Mouse (Mus musculus) adrenal gland, postnatal 4 days (tissue): ENCODE results near the gene Greb1. TPM values are rescaled to one million over a fixed set of nuclear protein-coding genes. Genes with fewer than 3 reads are reported as not detected.
"Not testable (repeated sequence)": the region's sequence is repeated elsewhere in the genome, so short reads cannot be mapped to it uniquely, and the experiment has no call there.

ENCODE experiments used
- DNase-seq, 2 experiments: peaks; one replicate each; pipeline ENCODE4 v3.0.0; 2021 to 2022; ENCODE audit warnings: low spot score in 2 of 2, mixed read lengths in 2 of 2
- total RNA-seq, 2 experiments: library from RNA; stranded (reverse); gene quantifications; 2 replicates each; pipeline ENCODE4 v1.2.3; 2021

Greb1 gene
- total RNA-seq, 2 experiments from 2014 or later, result 62.1 to 69.5 TPM

- no peak for DNase-seq
Observed at GRCm38 (mm10) chr12:16698691-16699090, 102.0 kb downstream of the Greb1 start.

- no peak for DNase-seq
Observed at GRCm38 (mm10) chr12:16696146-16696545, 104.5 kb downstream of the Greb1 start.

GRCm38 (mm10) chr12:16695252-16695651 is 105.4 kb downstream of the Greb1 start:
- not testable (repeated sequence) for DNase-seq

- no peak for DNase-seq
Observed at GRCm38 (mm10) chr12:16694783-16695182, 105.9 kb downstream of the Greb1 start.

GRCm38 (mm10) chr12:16690631-16691030 is 110.1 kb downstream of the Greb1 start:
- no peak for DNase-seq

GRCm38 (mm10) chr12:16672246-16672645 is 128.4 kb downstream of the Greb1 start:
- no peak for DNase-seq

- DNase-seq, result no peak
Observed at GRCm38 (mm10) chr12:16669176-16669575, 131.5 kb downstream of the Greb1 start.

- DNase-seq, result no peak
Observed at GRCm38 (mm10) chr12:16665022-16665421, 135.7 kb downstream of the Greb1 start.

GRCm38 (mm10) chr12:16662955-16663585 is 137.6 kb downstream of the Greb1 start:
- no peak for DNase-seq

- no peak for DNase-seq
Observed at GRCm38 (mm10) chr12:16661936-16662335, 138.8 kb downstream of the Greb1 start.

GRCm38 (mm10) chr12:16661459-16661858 is 139.2 kb downstream of the Greb1 start:
- DNase-seq, result no peak

- DNase-seq, result no peak
Observed at GRCm38 (mm10) chr12:16656906-16657875, 143.5 kb downstream of the Greb1 start.

GRCm38 (mm10) chr12:16655604-16656003 is 145.1 kb downstream of the Greb1 start:
- no peak for DNase-seq

GRCm38 (mm10) chr12:16653332-16654093 is 147.2 kb downstream of the Greb1 start, which contains the start of gene Ntsr2:
Gene Ntsr2 (plus strand): TSS chr12:16653382.
- peak; percentile 59 to 72 for DNase-seq

GRCm38 (mm10) chr12:16649819-16650218 is 150.9 kb downstream of the Greb1 start:
- DNase-seq, result no peak

- no peak for DNase-seq
Observed at GRCm38 (mm10) chr12:16648273-16648672, 152.4 kb downstream of the Greb1 start.

- DNase-seq, result no peak
Observed at GRCm38 (mm10) chr12:16646780-16647409, 153.8 kb downstream of the Greb1 start.

- DNase-seq, result no peak
Observed at GRCm38 (mm10) chr12:16644698-16645097, 156.0 kb downstream of the Greb1 start.

GRCm38 (mm10) chr12:16643508-16644345 is 157.0 kb downstream of the Greb1 start:
- no peak for DNase-seq

- no peak for DNase-seq
Observed at GRCm38 (mm10) chr12:16642000-16642399, 158.7 kb downstream of the Greb1 start.
